Mouse (Mus musculus): ENCODE measurements around the gene Rbms3.
A peak's percentile ranks its signal among the peaks of the same experiment; 100 is the strongest.

Rbms3 gene

GRCm38 (mm10) chr9:117031237-117031636, 598.5 kb downstream of the Rbms3 start:
- DNase-seq, result no peak

GRCm38 (mm10) chr9:117030837-117031236, 598.9 kb downstream of the Rbms3 start:
- DNase-seq, result no peak

GRCm38 (mm10) chr9:117029953-117030352, 599.8 kb downstream of the Rbms3 start:
- no peak for DNase-seq

- no peak for DNase-seq
Observed at GRCm38 (mm10) chr9:117028586-117028985, 601.1 kb downstream of the Rbms3 start.

DNA sequence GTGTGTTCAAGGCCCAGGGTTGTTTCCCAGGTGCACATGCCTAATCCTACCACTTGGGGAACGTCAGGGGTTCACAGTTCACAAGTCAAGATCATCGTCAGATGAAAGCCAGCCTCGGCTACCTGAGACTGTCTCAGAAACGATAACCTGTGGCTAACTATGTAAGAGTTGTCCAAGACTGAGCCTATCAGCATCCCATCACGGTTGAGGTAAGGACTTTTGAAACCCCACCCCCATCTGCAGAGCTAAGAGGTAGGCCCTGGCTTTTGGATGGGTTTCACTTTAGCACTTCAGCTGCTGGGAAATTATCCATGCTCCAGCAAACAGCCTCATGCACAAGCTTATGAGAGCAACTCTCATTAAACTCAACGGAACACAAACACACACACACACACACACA, 607.6 kb downstream of the Rbms3 start:
- no peak for DNase-seq

DNA sequence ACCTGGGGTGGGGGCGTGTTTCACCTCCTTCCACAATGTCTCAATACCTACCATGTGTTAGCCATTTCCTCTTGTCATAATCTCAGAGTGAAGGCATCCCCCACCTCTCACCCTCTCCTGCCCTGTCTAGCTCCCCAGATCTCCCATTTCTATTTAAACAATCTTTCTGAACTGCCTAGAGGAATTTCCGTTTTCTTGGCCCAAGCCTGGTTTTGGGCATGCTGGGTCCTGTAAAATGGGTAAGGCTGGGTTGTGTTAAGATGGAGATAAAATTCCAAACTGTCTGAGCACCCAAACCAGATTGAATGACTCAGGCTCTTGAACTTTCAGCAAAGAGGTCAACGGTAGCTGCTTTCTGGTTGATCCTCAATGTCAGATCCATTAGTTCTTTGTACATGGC, 608.2 kb downstream of the Rbms3 start:
- no peak for DNase-seq

GRCm38 (mm10) chr9:117020216-117020615, 609.5 kb downstream of the Rbms3 start:
- no peak for DNase-seq

DNA sequence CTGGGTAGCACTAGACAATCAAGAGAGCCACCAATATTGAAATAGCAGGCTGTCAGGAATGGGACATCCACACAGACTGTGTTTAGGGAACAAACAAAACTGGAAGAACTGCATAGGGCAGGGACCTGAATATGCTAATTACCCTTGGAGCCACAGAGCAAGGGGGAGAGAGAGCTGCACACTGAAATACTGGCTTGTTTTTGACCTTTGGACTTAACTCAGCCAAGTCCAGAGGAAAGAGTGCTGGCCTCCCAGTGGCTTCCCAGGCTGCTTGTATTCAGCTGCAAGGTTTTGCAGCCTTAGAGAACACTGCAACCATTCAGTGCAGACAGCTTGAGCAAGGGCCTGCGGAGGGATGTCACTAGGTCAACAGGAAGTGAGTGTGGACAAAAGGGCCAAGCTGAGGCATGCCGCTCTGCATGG, 611.0 kb downstream of the Rbms3 start:
- peak; percentile 2 to 5 for DNase-seq

GRCm38 (mm10) chr9:117018301-117018700, 611.4 kb downstream of the Rbms3 start:
- no peak for DNase-seq

GRCm38 (mm10) chr9:117016605-117017319, 613.0 kb downstream of the Rbms3 start:
- DNase-seq, result no peak

DNA sequence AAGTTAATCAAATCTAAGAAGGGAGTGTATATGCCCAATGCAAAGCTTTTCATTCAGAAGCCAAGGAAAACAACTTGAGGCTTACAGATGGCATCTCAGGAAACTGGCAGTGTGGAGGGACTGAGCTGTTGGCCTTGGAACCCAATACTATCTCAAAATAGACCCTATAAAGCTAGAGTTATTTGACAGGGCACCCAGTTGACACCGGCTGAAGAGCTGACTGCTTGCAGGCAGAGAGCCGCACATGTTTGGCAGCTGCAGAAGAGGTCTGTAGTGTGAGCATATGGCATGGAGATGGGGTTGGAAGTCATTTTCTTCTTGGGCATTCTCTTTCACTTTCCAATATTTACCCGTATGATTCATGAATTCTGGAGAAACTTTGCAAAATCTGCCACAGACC, 616.3 kb downstream of the Rbms3 start:
- DNase-seq, result no peak

DNA sequence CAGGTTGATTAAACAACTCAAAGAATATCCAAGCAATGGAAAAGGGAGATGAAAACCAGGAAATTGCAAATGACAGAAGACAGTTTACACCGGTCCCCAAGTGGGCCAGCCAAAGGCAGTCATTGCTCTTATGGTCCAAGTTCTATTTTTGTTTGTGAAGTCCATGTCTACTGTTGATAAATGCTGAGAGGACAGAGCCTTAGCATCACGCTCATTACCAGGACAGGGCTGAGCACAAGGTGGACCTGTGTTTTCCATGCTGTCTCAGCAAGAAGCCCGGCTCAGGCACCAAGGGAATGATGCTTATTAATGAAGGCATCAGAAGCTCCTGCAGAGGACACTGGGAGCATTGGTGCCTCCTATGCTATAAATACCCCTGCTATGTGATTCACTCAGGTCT, 618.9 kb downstream of the Rbms3 start:
- no peak for DNase-seq

- DNase-seq, result no peak
Observed at GRCm38 (mm10) chr9:117008194-117008593, 621.5 kb downstream of the Rbms3 start.

GRCm38 (mm10) chr9:117002083-117002482, 627.6 kb downstream of the Rbms3 start:
- DNase-seq, result no peak

DNA sequence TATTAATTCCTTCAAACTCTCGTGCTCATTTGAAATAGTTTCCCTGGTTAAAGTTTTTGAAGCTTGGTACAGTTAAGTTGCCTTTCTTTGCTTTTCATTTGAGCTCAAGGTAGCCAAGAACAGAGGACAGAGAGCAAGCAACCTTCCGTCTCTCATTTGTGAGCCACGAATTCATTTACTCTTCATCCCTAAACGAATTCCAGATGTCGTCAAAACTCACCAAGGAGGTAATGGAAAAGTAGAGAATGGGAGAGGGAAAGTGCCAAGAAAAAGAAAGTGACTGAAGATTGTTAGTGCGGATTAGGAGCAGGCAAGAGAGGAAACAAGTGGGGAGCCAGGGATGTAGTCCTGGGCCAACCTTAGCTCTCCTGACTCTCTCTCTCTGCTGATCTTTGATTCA, 630.5 kb downstream of the Rbms3 start:
- no peak for DNase-seq

- no peak for DNase-seq
Observed at GRCm38 (mm10) chr9:116990321-116990720, 639.4 kb downstream of the Rbms3 start.

DNA sequence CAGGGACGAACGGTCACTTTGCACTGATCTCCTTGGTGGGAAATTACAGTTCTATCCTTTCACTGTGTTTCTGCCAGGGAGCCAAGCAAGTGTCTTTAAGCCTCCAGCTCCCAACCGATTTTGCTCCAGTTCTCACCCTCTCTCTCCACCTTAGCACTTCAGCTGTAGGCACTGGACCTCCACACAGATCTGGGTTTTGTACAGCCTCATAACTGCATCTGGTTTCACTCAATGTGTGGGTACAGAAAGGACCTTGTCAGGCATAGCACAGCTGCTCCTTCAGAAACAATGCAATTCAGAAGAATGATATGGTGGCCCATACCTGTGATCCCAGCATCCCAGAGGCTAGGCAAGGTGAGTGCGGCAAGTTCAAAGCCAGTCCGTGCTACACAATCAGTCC, 648.9 kb downstream of the Rbms3 start:
- DNase-seq, result no peak

DNA sequence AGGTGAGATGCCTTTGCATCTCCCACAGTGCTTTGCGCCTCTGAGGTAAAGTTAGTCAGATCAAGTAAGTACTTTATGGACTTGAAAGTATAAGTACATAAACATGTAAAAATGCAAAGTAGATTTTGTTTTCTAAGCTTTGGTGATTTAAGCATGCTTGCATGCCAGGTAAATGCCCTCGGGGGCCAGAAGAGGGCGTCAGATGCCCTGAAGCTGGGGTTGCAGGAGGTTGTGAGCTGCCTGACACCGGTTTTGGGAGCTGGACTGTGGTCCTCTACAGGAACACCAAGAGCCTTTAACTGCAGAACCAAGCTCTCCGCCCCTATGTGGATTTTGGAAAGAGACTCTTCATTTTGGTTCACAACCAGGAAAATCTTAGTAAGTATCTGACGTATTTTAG, 652.3 kb downstream of the Rbms3 start:
- no peak for DNase-seq

DNA sequence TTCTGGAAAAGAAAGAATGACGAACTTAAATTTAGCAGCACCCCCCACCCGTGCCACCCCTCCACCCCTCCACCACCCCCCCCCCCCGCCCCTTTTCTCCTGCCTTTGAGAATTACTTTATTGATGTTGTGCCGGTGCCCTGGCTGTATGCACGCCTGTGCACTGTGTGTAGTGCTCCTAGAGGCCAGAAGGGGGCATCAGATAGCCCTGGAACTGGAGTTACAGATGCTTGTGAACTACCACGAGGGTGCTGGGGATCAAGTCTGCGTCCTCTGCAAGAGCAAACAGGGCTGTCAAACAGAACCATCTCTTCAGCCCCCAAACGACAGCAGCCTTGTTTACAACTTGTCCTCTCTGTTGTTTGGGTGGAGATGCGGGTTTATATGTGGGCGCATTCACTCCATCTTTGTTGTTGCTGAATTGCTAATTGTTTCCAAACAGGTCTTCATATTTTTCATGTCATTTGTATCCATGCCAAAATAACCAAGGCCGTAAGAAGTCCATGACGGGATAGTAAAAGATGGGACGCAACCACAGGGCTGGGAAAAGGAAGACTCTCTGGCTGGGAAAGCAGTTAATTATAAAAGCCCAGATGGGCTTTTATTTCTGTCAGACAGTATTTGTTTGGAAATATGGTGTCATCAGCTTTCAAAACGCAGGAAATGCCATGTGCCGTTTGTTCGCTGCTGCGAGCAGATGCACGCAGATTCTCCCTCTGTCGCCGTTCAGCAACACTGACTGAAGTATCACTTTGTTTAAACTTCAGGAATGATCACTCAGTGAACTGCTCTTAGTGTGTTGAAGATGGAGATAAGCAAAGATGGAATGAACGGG, 652.9 kb downstream of the Rbms3 start:
- no peak for DNase-seq

- DNase-seq, result no peak
Observed at GRCm38 (mm10) chr9:116975269-116975668, 654.4 kb downstream of the Rbms3 start.

GRCm38 (mm10) chr9:116974134-116974533, 655.6 kb downstream of the Rbms3 start:
- DNase-seq, result no peak

DNA sequence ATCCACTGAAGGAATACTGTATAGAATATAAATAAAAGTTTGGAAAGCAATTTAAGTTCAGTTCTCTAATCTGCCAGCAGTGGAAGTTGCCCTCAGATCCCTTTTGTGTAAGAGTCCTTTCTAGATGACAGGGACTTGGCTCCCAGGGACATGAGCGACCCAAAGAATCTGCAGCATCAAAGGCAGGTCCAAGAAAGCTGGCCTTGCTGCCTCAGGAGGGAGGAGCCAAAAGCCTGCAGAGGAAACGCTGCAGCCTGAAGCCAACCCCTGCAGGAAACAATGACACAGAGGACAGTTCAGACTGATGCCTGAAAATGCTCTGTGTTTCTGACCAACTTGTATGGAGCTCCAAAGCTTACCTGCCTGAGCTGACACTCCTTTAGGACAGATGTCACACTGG, 656.1 kb downstream of the Rbms3 start:
- no peak for DNase-seq

DNA sequence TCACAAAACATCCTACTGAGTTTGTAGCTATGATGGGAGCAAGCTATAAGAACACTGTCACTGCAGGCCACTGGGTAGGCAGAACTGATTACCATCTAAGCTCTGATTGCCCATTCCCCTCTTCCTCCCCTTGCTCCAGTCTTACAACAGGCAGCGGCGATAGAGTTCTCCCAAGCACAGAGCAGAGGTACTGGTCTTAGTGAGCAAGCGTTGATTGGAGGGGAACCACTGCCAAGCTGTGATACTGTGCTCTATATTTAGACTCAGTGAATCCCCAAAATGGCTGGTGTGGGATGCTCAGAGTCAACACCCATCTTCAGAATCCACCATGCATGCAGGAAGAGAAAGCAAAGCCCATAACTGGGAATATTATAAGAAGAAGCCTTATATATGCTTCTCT, 662.4 kb downstream of the Rbms3 start:
- DNase-seq, result no peak

GRCm38 (mm10) chr9:116965691-116966090, 664.0 kb downstream of the Rbms3 start:
- DNase-seq, result no peak
